Mouse (Mus musculus) testis, adult 2 months (tissue): ENCODE measurements around the gene Gm6685.

Source experiments
- CTCF ChIP-seq: fragments of 200-500 bp; IDR thresholded peaks from 2 replicates; pipeline ENCODE4 v1.5.1; 2012; ENCODE audit warnings: low read depth, mild to moderate bottlenecking, inconsistent platforms, low read length, moderate library complexity; ENCODE audit not compliant: control insufficient read depth, insufficient read depth, insufficient replicate concordance
- POLR2A ChIP-seq: fragments of 200-500 bp; IDR thresholded peaks from 2 replicates; pipeline ENCODE4 v1.6.1; 2012; ENCODE audit warnings: low read depth, mild to moderate bottlenecking, inconsistent platforms, low read length, moderate library complexity; ENCODE audit not compliant: control insufficient read depth

GRCm38 (mm10) chr11:28327878-28328277 is 11.8 kb downstream of the Gm6685 start:
- TF ChIP-seq CTCF (no peak), POLR2A (no peak)
